Mouse (Mus musculus) kidney, adult 9 months (tissue): ENCODE measurements around the gene Trim26.

Experiments
- DNase-seq: peaks from one replicate; pipeline ENCODE4 v3.0.0; 2022

The Trim26 gene

GRCm38 (mm10) chr17:36836874-36837647, at the start of gene Trim26:
Gene Trim26 (plus strand): TSS chr17:36837134.
- DNase-seq: peak; percentile 99

- no peak for DNase-seq
These were observed 48.6 kb upstream of the Trim26 start for GRCm38 (mm10) chr17:36788351-36788750.

- DNase-seq: peak; percentile 82
These were observed 48.1 kb upstream of the Trim26 start for GRCm38 (mm10) chr17:36788801-36789200.

GRCm38 (mm10) chr17:36799493-36799892, 37.4 kb upstream of the Trim26 start:
- DNase-seq: no peak

- peak; percentile 19 for DNase-seq
These were observed 36.9 kb upstream of the Trim26 start for GRCm38 (mm10) chr17:36799921-36800462.

GRCm38 (mm10) chr17:36811871-36812270, 25.1 kb upstream of the Trim26 start, which contains the start of gene H2-M10.6:
Gene H2-M10.6 (plus strand): TSS chr17:36812171.
- no peak for DNase-seq

GRCm38 (mm10) chr17:36824005-36824404, 12.9 kb upstream of the Trim26 start:
- DNase-seq: peak; percentile 76

GRCm38 (mm10) chr17:36825525-36825924, 11.4 kb upstream of the Trim26 start:
- DNase-seq: peak; percentile 26

- peak; percentile 94 for DNase-seq
These were observed 10.9 kb upstream of the Trim26 start for GRCm38 (mm10) chr17:36826002-36826401.

- DNase-seq: no peak
These were observed 8.4 kb upstream of the Trim26 start for GRCm38 (mm10) chr17:36828488-36828887.

GRCm38 (mm10) chr17:36830470-36830869, 6.5 kb upstream of the Trim26 start:
- no peak for DNase-seq

GRCm38 (mm10) chr17:36832694-36833093, 4.2 kb upstream of the Trim26 start:
- no peak for DNase-seq

GRCm38 (mm10) chr17:36835591-36836426, 1.1 kb upstream of the Trim26 start:
- peak; percentile 73 for DNase-seq

GRCm38 (mm10) chr17:36836427-36836812, 514 bp upstream of the Trim26 start:
- no peak for DNase-seq

- no peak for DNase-seq
These were observed 2.1 kb downstream of the Trim26 start for GRCm38 (mm10) chr17:36839001-36839400.

GRCm38 (mm10) chr17:36839931-36840330, 3.0 kb downstream of the Trim26 start:
- DNase-seq: no peak

- no peak for DNase-seq
These were observed 4.1 kb downstream of the Trim26 start for GRCm38 (mm10) chr17:36840961-36841445.

GRCm38 (mm10) chr17:36843696-36844095, 6.8 kb downstream of the Trim26 start:
- no peak for DNase-seq

- peak; percentile 18 for DNase-seq
These were observed 7.4 kb downstream of the Trim26 start for GRCm38 (mm10) chr17:36844286-36844719.

- no peak for DNase-seq
These were observed 7.8 kb downstream of the Trim26 start for GRCm38 (mm10) chr17:36844725-36845124.

- no peak for DNase-seq
These were observed 12.0 kb downstream of the Trim26 start for GRCm38 (mm10) chr17:36848911-36849310.

- DNase-seq: no peak
These were observed 13.1 kb downstream of the Trim26 start for GRCm38 (mm10) chr17:36849992-36850391.

GRCm38 (mm10) chr17:36851200-36851599, 14.3 kb downstream of the Trim26 start:
- no peak for DNase-seq
